ENCODE assay signal across 15 mouse cellular contexts in the genomic region with DNA sequence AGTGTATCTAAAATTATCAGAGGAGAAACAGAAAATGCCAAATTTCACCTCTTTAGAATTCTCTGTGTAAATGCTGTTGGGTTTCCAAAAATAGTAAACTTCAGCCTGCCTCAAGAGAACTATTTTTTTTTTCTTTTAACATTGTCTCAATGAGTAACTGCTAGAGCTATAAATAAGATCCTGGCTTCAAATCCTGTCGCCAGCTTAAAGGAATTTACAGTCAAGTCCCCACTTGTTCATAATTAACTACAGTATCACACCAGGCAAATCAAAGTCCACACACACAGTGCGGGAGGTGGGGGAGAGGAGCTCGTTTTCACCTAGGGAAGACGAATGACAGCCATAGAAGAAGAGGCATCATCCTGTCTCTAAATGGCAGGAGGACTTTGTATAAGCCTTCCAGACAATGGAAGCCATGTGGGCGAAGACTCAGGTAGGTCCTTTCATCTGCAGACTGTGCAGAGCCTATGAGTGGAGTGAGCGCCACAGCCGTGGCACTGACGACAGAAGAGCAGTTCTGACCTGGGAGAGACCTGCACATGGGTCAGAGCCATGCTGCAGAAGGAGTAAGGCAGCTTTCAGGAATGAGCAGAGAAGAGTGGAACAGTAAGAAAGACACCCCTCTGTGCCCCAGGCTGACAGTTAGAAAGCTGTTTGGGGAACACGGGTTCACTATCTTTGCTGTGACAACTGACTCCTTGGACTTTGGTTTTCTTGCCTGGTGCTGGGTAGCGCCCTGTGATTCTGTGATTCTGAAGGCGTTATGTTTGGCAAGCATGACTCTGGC. TPM values are rescaled to one million over a fixed set of nuclear protein-coding genes. Genes with fewer than 3 reads are reported as not detected.
A peak's percentile ranks its signal among the peaks of the same experiment; 100 is the strongest.
DNase-seq lines count a peak whose midpoint lies in the region; ATAC-seq and TF ChIP-seq lines count a peak whose summit lies in the region.
"Had no signal": no experiment of that assay in that cellular context is flagged by ENCODE, and none has a peak within 500 bp of the region (broad histone marks: within the 10 kb centered on the region; RNA-seq: fewer than 3 reads in every experiment).

No protein-coding gene starts in this region.

- peak overlapping the region; percentile 21 for H3K4me2 ChIP-seq in liver, embryonic 11.5 days
- H3K4me2 ChIP-seq: midbrain, embryonic 15.5 days; neural tube, embryonic 15.5 days had no signal

- H3K4me3 ChIP-seq in kidney, adult 2 months (ENCODE audit: insufficient read depth, low read depth, low read length), result peak overlapping the region; percentile 50
- H3K4me3 ChIP-seq in liver, embryonic 11.5 days (ENCODE audit: low read depth, low read length), result peak overlapping the region; percentile 24; the same call in 1 of the 2 replicates
- H3K4me3 ChIP-seq: heart, adult 2 months; midbrain, embryonic 15.5 days; neural tube, embryonic 15.5 days had no signal

- no peak for DNase-seq in frontal cortex, postnatal 25 days (ENCODE audit: low spot score in 2 of 2)
- DNase-seq in NIH3T3 (ENCODE audit: low read depth), result peak; percentile 5
- peak; percentile 73 for DNase-seq in kidney, adult 2 months
- no peak for DNase-seq in liver, embryonic 11.5 days (ENCODE audit: low spot score)
- DNase-seq in gastrocnemius, postnatal 14 days, result no peak
- DNase-seq in left cerebral cortex, adult 9 months (ENCODE audit: low spot score in 2 of 2), result no peak
- no peak for DNase-seq in gastrocnemius, postnatal 4 days (ENCODE audit: low spot score in 2 of 2)
- DNase-seq: adrenal gland, adult 2 months; heart, adult 2 months; right cerebral cortex, postnatal 4 days had no signal

- no peaks in the 10 kb centered on the region for H3K27me3 ChIP-seq in kidney, adult 2 months (replicated peaks; ENCODE audit: control insufficient read depth, insufficient read depth, low read length)
- H3K27me3 ChIP-seq in liver, embryonic 11.5 days (replicated peaks; ENCODE audit: control insufficient read depth, insufficient read depth, low read length), result no peaks in the 10 kb centered on the region

- no peak for TF ChIP-seq CTCF in kidney, adult 2 months (conservative IDR thresholded peaks at IDR 0.05; ENCODE audit: insufficient read depth, insufficient read length, low read depth, low read length)

- peaks cover 16% of the 10 kb centered on the region for H3K4me1 ChIP-seq in kidney, adult 2 months (ENCODE audit: control insufficient read depth, insufficient read depth, low read length)
- H3K4me1 ChIP-seq in liver, embryonic 11.5 days (replicated peaks; ENCODE audit: control insufficient read depth, insufficient read depth, low read length), result no peaks in the 10 kb centered on the region

- peak overlapping the region; percentile 34; the same call in 1 of the 2 replicates for H3K27ac ChIP-seq in kidney, adult 2 months (ENCODE audit: insufficient read depth, low read depth, low read length)
- peak overlapping the region; percentile 45; the same call in 1 of the 2 replicates for H3K27ac ChIP-seq in liver, embryonic 11.5 days (ENCODE audit: low read depth, low read length)
- H3K27ac ChIP-seq: heart, adult 2 months; midbrain, embryonic 15.5 days; neural tube, embryonic 15.5 days had no signal

- intact Hi-C loops in gastrocnemius, postnatal 14 days (cut with DNase I; ENCODE audit: low total_unique reads), result loop anchor here (2.0 to 5.0 kb wide), 2 partner anchors 109 to 359 kb away; no protein-coding TSS in a partner anchor

- peak; percentile 47 for ATAC-seq in frontal cortex, adult (ENCODE audit: low TSS enrichment)
- ATAC-seq in liver, embryonic 11.5 days (replicated peaks; ENCODE audit: low FRiP score), result 0 out of 2 replicates have a peak, but pooled peaks have one; percentile 30
- ATAC-seq: forebrain, embryonic 14.5 days had no signal

- no peaks in the 10 kb centered on the region for H3K9me3 ChIP-seq in liver, embryonic 11.5 days (ENCODE audit: control insufficient read depth, low read length)
- H3K9me3 ChIP-seq: midbrain, embryonic 15.5 days; neural tube, embryonic 15.5 days had no signal

- 31% methylated on average over 11 of the region's 11 CpGs for WGBS in kidney, adult 2 months
- WGBS in liver, embryonic 11.5 days, result 59% methylated on average over 11 of the region's 11 CpGs

- no peak for TF ChIP-seq POLR2A in kidney, adult 2 months (IDR thresholded peaks at IDR 0.05; ENCODE audit: low read depth, low read length)

- no peaks in the 10 kb centered on the region for H3K36me3 ChIP-seq in kidney, adult 2 months (ENCODE audit: control insufficient read depth, insufficient read depth, low read length)
- no peaks in the 10 kb centered on the region for H3K36me3 ChIP-seq in liver, embryonic 11.5 days (ENCODE audit: control insufficient read depth, insufficient read depth, low read length)
- H3K36me3 ChIP-seq: midbrain, embryonic 15.5 days; neural tube, embryonic 15.5 days had no signal

- 0 out of 2 replicates have a peak overlapping the region, but pooled peaks have one; percentile 17 for H3K9ac ChIP-seq in liver, embryonic 11.5 days (ENCODE audit: low read depth, low read length)
- H3K9ac ChIP-seq: midbrain, embryonic 15.5 days; neural tube, embryonic 15.5 days had no signal

RNA-seq across cellular contexts. Expression of gene Nid2, which starts 43.2 kb away (rescaled TPM):
- polyA plus RNA-seq in kidney, adult 2 months (2012; rRNA removed), result 17.6 and 21.4 TPM in 2 replicates
- 44.1 and 45.2 TPM in 2 replicates for polyA plus RNA-seq in liver, embryonic 11.5 days (2014; fragmentation: Nextera tagmentation; extraction: Ambion mirVana)
- total RNA-seq in gastrocnemius, postnatal 14 days (2021), result 10 to 100 TPM; 46.5 to 62.5 TPM
- total RNA-seq in gastrocnemius, postnatal 4 days (2021), result 100 to 1,000 TPM; 148 to 156 TPM
- total RNA-seq: MEL had no signal

Comparison
In these comparisons a context has a peak if more than half of its experiments do, and no peak if none do; other contexts are left out.
1. DNase-seq: peak in NIH3T3 (single experiment) and kidney, adult 2 months (single experiment); none in frontal cortex, postnatal 25 days (0 of 2), liver, embryonic 11.5 days (single experiment), gastrocnemius, postnatal 14 days (single experiment), left cerebral cortex, adult 9 months (0 of 2) and gastrocnemius, postnatal 4 days (0 of 2).